Comparison of ENCODE assay signal across 10 mouse cellular contexts in genomic region chr2:84841905-84842304, GRCm38 (mm10). TPM values are rescaled to one million over a fixed set of nuclear protein-coding genes. Genes with fewer than 3 reads are reported as not detected.
A peak's percentile ranks its signal among the peaks of the same experiment; 100 is the strongest.
DNase-seq lines count a peak whose midpoint lies in the region; ATAC-seq and TF ChIP-seq lines count a peak whose summit lies in the region.
"Had no signal": no experiment of that assay in that cellular context is flagged by ENCODE, and none has a peak within 500 bp of the region (broad histone marks: within the 10 kb centered on the region; RNA-seq: fewer than 3 reads in every experiment).

No protein-coding gene starts in this region.

- peaks cover 40% of the 10 kb centered on the region for H3K4me1 ChIP-seq in midbrain, embryonic 10.5 days
- H3K4me1 ChIP-seq in midbrain, embryonic 14.5 days (ENCODE audit: control insufficient read depth, insufficient read depth, low read length), result peaks cover 14% of the 10 kb centered on the region
- peaks cover 78% of the 10 kb centered on the region for H3K4me1 ChIP-seq in liver, embryonic 12.5 days

- TF ChIP-seq CTCF in gastrocnemius, adult 2 months (IDR thresholded peaks at IDR 0.05), result no peak

- H3K36me3 ChIP-seq in midbrain, embryonic 10.5 days, result peaks cover 32% of the 10 kb centered on the region
- H3K36me3 ChIP-seq in midbrain, embryonic 14.5 days (ENCODE audit: control insufficient read depth, insufficient read depth, low read length), result no peaks in the 10 kb centered on the region
- peaks cover 57% of the 10 kb centered on the region for H3K36me3 ChIP-seq in liver, embryonic 12.5 days

- no peak for ATAC-seq in midbrain, embryonic 14.5 days (ENCODE audit: low FRiP score, low TSS enrichment)
- peak; percentile 94 for ATAC-seq in liver, embryonic 12.5 days

- H3K9me3 ChIP-seq in midbrain, embryonic 10.5 days (replicated peaks), result no peaks in the 10 kb centered on the region
- H3K9me3 ChIP-seq in midbrain, embryonic 14.5 days (ENCODE audit: control insufficient read depth, low read length), result no peaks in the 10 kb centered on the region
- H3K9me3 ChIP-seq in liver, embryonic 12.5 days (replicated peaks), result no peaks in the 10 kb centered on the region

- no peak overlapping the region for H3K4me2 ChIP-seq in midbrain, embryonic 14.5 days (ENCODE audit: low read length)
- H3K4me2 ChIP-seq in liver, embryonic 12.5 days, result peak overlapping the region; percentile 83

- H3K27me3 ChIP-seq in midbrain, embryonic 10.5 days (ENCODE audit: low read depth, poor library complexity, severe bottlenecking), result peaks cover 26% of the 10 kb centered on the region
- peaks cover 44% of the 10 kb centered on the region for H3K27me3 ChIP-seq in midbrain, embryonic 14.5 days (ENCODE audit: control insufficient read depth, insufficient read depth, low read length)
- H3K27me3 ChIP-seq in liver, embryonic 12.5 days (replicated peaks), result no peaks in the 10 kb centered on the region; the same call in 1 of the 2 replicates

- no peak overlapping the region for H3K27ac ChIP-seq in gastrocnemius, adult 2 months
- no peak overlapping the region for H3K27ac ChIP-seq in midbrain, embryonic 10.5 days (replicated peaks)
- H3K27ac ChIP-seq in midbrain, embryonic 14.5 days (replicated peaks; ENCODE audit: low read depth, low read length), result no peak overlapping the region
- H3K27ac ChIP-seq in liver, embryonic 12.5 days, result peak overlapping the region; percentile 97
- H3K27ac ChIP-seq: layer of hippocampus, adult 2 months had no signal

- H3K4me3 ChIP-seq in gastrocnemius, adult 2 months, result peak overlapping the region; percentile 93
- peak overlapping the region; percentile 80 for H3K4me3 ChIP-seq in midbrain, embryonic 10.5 days
- H3K4me3 ChIP-seq in midbrain, embryonic 14.5 days (replicated peaks; ENCODE audit: low read depth, low read length), result no peak overlapping the region
- H3K4me3 ChIP-seq in liver, embryonic 12.5 days, result peak overlapping the region; percentile 84
- H3K4me3 ChIP-seq: layer of hippocampus, adult 2 months had no signal

- no peak overlapping the region for H3K9ac ChIP-seq in midbrain, embryonic 14.5 days (replicated peaks; ENCODE audit: low read length)
- H3K9ac ChIP-seq in liver, embryonic 12.5 days, result peak overlapping the region; percentile 93

- intact Hi-C loops in gastrocnemius, adult 2 months (cut with DNase I), result no loop called here

- no peak for DNase-seq in gastrocnemius, adult 2 months
- DNase-seq in gastrocnemius, postnatal 25 days, result no peak
- DNase-seq in midbrain, embryonic 10.5 days (ENCODE audit: low spot score), result no peak
- DNase-seq in midbrain, embryonic 14.5 days, result no peak
- DNase-seq in thymus, postnatal 25 days, result peak; percentile 52
- no peak for DNase-seq in ovary, postnatal 36 days (ENCODE audit: low spot score)
- no peak for DNase-seq in cerebellum, adult 18-20 months

RNA-seq across cellular contexts. Expression of gene Slc43a1, which starts 3.3 kb away (rescaled TPM):
- 10 to 100 TPM in 1 of 2 experiments, 1 to 10 TPM in 1; 6.3 to 11.6 TPM for total RNA-seq in gastrocnemius, adult 2 months (2021)
- 1 to 10 TPM; 7.7 to 8.4 TPM for total RNA-seq in gastrocnemius, postnatal 25 days (2021)
- 22.4 and 26.1 TPM in 2 replicates for polyA plus RNA-seq in midbrain, embryonic 10.5 days (2016; fragmentation: Nextera tagmentation; extraction: Ambion mirVana)
- 0.90 and 2.4 TPM in 2 replicates for polyA plus RNA-seq in midbrain, embryonic 14.5 days (2014; fragmentation: Nextera tagmentation; extraction: Ambion mirVana)
- 153 and 162 TPM in 2 replicates for polyA plus RNA-seq in liver, embryonic 12.5 days (2016; fragmentation: Nextera tagmentation; extraction: Ambion mirVana)

RNA-seq across cellular contexts. Expression of gene Timm10, which starts 15.1 kb away (rescaled TPM):
- 10 to 100 TPM; 42.0 to 57.7 TPM for total RNA-seq in gastrocnemius, adult 2 months (2021)
- total RNA-seq in gastrocnemius, postnatal 25 days (2021), result 10 to 100 TPM; 49.3 to 51.3 TPM
- 56.4 and 64.0 TPM in 2 replicates for polyA plus RNA-seq in midbrain, embryonic 10.5 days (2016; fragmentation: Nextera tagmentation; extraction: Ambion mirVana)
- polyA plus RNA-seq in midbrain, embryonic 14.5 days (2014; fragmentation: Nextera tagmentation; extraction: Ambion mirVana), result 58.6 and 80.6 TPM in 2 replicates
- 50.9 and 54.3 TPM in 2 replicates for polyA plus RNA-seq in liver, embryonic 12.5 days (2016; fragmentation: Nextera tagmentation; extraction: Ambion mirVana)

RNA-seq across cellular contexts. Expression of gene Smtnl1, which starts 19.5 kb away (rescaled TPM):
- total RNA-seq in gastrocnemius, adult 2 months (2021), result 100 to 1,000 TPM in 1 of 2 experiments, 10 to 100 TPM in 1; 53.0 to 125 TPM
- 100 to 1,000 TPM; 101 to 105 TPM for total RNA-seq in gastrocnemius, postnatal 25 days (2021)
- 0.20 TPM in 1 of 2 replicates, not detected in the other for polyA plus RNA-seq in midbrain, embryonic 10.5 days (2016; fragmentation: Nextera tagmentation; extraction: Ambion mirVana)
- polyA plus RNA-seq in midbrain, embryonic 14.5 days (2014; fragmentation: Nextera tagmentation; extraction: Ambion mirVana), result not detected in 2 replicates
- polyA plus RNA-seq in liver, embryonic 12.5 days (2016; fragmentation: Nextera tagmentation; extraction: Ambion mirVana), result 0.29 and 0.43 TPM in 2 replicates
- total RNA-seq: layer of hippocampus, adult 2 months had no signal
- polyA plus RNA-seq: urinary bladder, adult 2 months had no signal

RNA-seq across cellular contexts. Expression of gene Ube2l6, which starts 43.3 kb away (rescaled TPM):
- 1 to 10 TPM; 2.0 to 3.8 TPM for total RNA-seq in gastrocnemius, adult 2 months (2021)
- total RNA-seq in gastrocnemius, postnatal 25 days (2021), result 1 to 10 TPM; 4.2 to 8.1 TPM
- polyA plus RNA-seq in midbrain, embryonic 10.5 days (2016; fragmentation: Nextera tagmentation; extraction: Ambion mirVana), result 33.0 and 34.5 TPM in 2 replicates
- 11.7 and 19.5 TPM in 2 replicates for polyA plus RNA-seq in midbrain, embryonic 14.5 days (2014; fragmentation: Nextera tagmentation; extraction: Ambion mirVana)
- polyA plus RNA-seq in liver, embryonic 12.5 days (2016; fragmentation: Nextera tagmentation; extraction: Ambion mirVana), result 293 and 321 TPM in 2 replicates

RNA-seq across cellular contexts. Expression of gene Rtn4rl2, which starts 44.6 kb away (rescaled TPM):
- total RNA-seq in gastrocnemius, adult 2 months (2021), result under 1 TPM; 0.28 to 0.41 TPM
- total RNA-seq in gastrocnemius, postnatal 25 days (2021), result under 1 TPM; 0.43 to 0.54 TPM
- 1.4 and 1.8 TPM in 2 replicates for polyA plus RNA-seq in midbrain, embryonic 10.5 days (2016; fragmentation: Nextera tagmentation; extraction: Ambion mirVana)
- 4.5 and 5.6 TPM in 2 replicates for polyA plus RNA-seq in midbrain, embryonic 14.5 days (2014; fragmentation: Nextera tagmentation; extraction: Ambion mirVana)
- 0.29 and 0.31 TPM in 2 replicates for polyA plus RNA-seq in liver, embryonic 12.5 days (2016; fragmentation: Nextera tagmentation; extraction: Ambion mirVana)
